Mouse (Mus musculus): ENCODE measurements around the gene Ugt3a2.

Gene Ugt3a2

GRCm38 (mm10) chr15:9335341-9335740 lies at the start of gene Ugt3a2:
TSS of gene Ugt3a2 (plus strand) at chr15:9335550.
- no peak for DNase-seq (ENCODE audit: low spot score in 2 of 2)

GRCm38 (mm10) chr15:9289660-9290059 lies 45.7 kb upstream of the Ugt3a2 start:
- DNase-seq (ENCODE audit: low spot score in 2 of 2), result no peak

GRCm38 (mm10) chr15:9305978-9306692 lies 29.2 kb upstream of the Ugt3a2 start:
- no peak for DNase-seq (ENCODE audit: low spot score in 2 of 2)

- DNase-seq (ENCODE audit: low spot score in 2 of 2), result no peak
Measured at GRCm38 (mm10) chr15:9334596-9334995, 754 bp upstream of the Ugt3a2 start.

GRCm38 (mm10) chr15:9336616-9337015 lies 1.3 kb downstream of the Ugt3a2 start:
- DNase-seq (ENCODE audit: low spot score in 2 of 2), result no peak

GRCm38 (mm10) chr15:9337021-9337420 lies 1.7 kb downstream of the Ugt3a2 start:
- DNase-seq (ENCODE audit: low spot score in 2 of 2), result no peak

- no peak for DNase-seq (ENCODE audit: low spot score in 2 of 2)
Measured at GRCm38 (mm10) chr15:9348739-9349138, 13.4 kb downstream of the Ugt3a2 start.

GRCm38 (mm10) chr15:9362801-9363200 lies 27.5 kb downstream of the Ugt3a2 start:
- DNase-seq (ENCODE audit: low spot score in 2 of 2), result no peak

- no peak for DNase-seq (ENCODE audit: low spot score in 2 of 2)
Measured at GRCm38 (mm10) chr15:9368774-9369173, 33.4 kb downstream of the Ugt3a2 start.

GRCm38 (mm10) chr15:9376281-9376680 lies 40.9 kb downstream of the Ugt3a2 start:
- no peak for DNase-seq (ENCODE audit: low spot score in 2 of 2)

- no peak for DNase-seq (ENCODE audit: low spot score in 2 of 2)
Measured at GRCm38 (mm10) chr15:9409475-9409874, 74.1 kb downstream of the Ugt3a2 start.
